Mouse (Mus musculus): ENCODE results near the gene Tgfb1.
A peak's percentile ranks its signal among the peaks of the same experiment; 100 is the strongest.
"Not testable (repeated sequence)": the region's sequence is repeated elsewhere in the genome, so short reads cannot be mapped to it uniquely, and the experiment has no call there.

Gene Tgfb1

DNA sequence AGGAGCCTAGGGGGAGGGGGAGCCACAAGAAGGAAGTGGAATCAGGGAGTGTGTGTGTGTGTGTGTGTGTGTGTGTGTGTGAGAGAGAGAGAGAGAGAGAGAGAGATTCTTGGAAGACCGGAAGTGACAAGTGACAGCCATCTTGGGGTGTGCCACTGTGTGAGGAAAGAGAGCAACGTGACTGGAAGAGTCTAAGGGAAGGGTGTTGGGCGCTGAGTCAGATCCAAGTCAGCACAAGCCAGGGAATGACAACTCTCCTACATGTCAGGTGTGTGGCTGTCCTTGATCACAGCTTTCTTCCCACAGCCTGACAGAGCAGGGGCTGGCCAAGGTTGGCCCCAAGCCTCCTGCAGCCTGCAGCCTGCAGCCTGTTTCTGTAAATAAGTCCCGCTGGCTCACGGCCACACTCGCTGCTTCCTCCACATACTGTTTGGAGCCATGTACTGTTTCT lies 19.0 kb downstream of the Tgfb1 start:
- DNase-seq (ENCODE audit: low read depth), result no peak

DNA sequence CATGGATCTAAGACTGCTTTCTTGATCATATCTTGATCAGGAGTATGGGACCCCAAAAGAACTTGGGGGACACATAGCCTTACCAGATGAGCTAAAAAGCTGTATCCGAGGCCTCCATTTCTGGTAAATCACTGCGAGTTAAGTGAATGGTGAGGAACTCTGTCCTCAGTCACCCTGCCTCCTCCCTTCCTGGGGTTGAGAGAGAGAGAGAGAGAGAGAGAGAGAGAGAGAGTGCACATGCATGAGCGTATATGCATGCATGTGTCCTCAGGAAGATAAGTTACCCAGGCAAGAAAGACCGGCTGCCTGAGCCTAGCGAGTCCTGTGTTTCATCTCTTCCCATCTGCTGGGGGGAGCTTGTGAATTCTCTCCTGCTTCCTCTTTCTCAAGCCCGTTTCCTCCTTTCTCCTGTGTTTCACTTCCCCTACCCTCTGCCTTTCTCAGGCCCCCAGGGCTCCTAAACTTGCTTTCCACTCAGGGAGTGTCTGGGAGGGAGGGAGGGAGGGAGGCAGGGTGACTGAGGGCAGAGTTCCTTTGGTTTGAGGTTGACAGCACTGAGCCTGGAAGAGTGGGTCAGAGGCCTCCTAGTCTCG lies 19.9 kb downstream of the Tgfb1 start:
- DNase-seq (ENCODE audit: low read depth), result no peak

DNA sequence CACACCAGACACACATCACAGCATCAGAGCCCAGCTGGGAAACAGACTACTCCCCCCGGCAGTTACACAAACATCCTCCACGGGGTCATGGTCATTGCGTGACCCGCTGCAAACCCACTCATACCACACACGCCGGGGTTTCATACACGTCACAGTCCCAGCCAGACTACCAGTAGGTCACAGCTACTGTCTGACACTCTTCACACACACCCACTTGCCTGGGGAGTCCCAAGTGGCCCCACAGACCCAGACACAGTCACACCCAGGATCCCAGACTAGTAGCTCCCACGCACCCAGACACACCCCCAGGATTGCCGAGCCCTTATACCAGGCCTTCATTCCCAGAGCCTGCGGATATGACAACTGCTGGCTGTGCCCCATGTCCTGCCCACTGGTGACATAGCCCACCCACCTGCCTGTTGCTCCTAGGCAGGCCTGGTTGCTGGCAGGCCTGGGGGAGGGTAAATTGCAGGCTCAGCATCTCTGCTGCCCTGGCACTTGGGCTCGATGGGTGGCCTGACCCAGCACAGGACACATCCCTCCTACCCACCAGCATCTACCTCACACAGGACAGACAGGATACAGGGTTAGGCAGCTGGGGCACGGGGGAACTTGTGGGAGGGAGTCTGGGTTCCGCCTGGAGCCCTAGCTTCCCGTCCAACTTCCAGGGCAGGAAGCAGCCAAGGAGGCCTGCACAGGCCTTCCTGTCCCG lies 20.9 kb downstream of the Tgfb1 start:
- peak; percentile 40 for DNase-seq (ENCODE audit: low read depth)

- DNase-seq (ENCODE audit: low read depth), result no peak
Measured at GRCm38 (mm10) chr7:25709961-25710360, 23.2 kb downstream of the Tgfb1 start.

DNA sequence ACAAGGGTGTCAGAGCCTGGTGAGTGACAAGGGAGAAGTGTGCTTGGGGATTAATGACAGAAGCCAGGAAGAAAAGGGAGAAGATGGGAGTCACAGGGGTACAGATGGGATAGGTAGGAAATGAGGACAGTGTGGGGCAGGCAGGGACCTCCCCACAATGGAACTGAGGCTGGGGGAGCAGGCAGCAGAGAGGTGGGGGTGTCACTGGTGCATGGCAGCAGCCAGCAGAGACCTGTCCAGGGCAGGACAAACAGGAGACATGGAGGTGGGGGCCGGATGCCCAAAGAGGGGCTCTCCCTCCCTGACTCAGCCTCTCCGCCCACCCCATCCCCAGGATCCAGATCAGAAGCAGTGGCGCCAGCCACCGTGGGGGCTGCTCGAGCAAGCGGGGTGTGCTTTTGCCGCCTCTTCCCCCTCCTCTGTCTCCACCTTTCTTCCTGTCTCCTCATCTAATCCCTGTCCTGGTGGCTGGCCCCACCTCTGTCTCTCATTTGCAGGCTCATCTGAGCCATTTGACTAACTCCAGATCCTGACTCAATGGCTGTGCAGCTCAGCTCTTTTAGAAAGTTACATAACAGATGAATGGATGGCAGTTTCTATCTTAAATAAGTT lies 23.8 kb downstream of the Tgfb1 start:
- DNase-seq (ENCODE audit: low read depth), result no peak

- no peak for DNase-seq (ENCODE audit: low read depth)
Measured at GRCm38 (mm10) chr7:25711165-25711564, 24.4 kb downstream of the Tgfb1 start.

DNA sequence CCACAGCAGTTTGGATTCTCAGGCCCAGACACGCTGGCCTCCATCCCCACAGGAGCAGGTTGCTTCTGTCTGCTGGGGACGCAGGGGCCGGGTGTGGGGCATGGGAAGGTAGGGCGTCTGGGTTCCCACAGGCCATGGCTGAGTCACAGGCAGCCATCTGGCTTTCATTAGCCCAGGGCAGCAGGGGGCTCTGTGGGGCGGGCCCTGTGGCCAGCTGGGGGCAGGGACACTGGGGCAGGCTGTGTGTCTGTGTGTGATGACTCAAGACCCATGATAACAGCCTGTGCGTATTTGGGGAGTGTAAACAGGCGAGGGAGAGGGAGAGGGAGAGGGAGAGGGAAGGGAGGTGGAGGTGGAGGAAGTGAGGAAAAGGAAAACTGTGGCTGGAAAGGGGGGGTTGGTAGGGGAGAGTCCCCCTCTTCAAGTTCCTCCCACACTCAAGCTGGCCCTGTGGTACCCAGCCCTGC lies 25.0 kb downstream of the Tgfb1 start:
- DNase-seq (ENCODE audit: low read depth), result peak; percentile 94

- no peak for DNase-seq (ENCODE audit: low read depth)
Measured at GRCm38 (mm10) chr7:25712801-25713200, 26.0 kb downstream of the Tgfb1 start.

- DNase-seq (ENCODE audit: low read depth), result no peak
Measured at GRCm38 (mm10) chr7:25714581-25714980, 27.8 kb downstream of the Tgfb1 start.

DNA sequence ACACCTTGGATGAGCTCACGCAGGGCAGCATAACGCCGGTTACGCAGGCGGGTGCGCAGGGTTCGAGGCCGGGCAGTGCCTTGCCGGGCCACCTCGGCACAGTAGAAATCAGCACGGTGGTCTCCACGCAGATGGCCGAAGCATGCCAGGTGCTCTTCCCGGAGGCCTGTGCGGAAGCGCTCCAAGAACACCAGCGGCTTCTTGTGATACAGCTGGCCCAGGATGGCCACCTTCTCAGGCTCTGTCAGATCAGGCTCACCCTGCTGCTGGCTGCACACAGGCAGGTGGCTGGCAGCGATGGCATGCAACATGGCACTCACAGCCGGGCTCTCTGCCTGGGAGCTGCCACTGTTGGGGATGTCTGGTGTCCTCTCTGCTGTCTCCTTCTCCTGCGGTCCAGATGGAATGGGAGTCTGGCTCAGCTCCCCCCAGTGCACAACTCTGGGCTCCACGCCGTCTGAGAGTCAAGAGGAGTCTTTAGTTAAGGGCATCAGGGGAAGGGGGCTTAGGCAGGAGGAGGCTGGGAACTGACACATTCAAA lies 29.0 kb downstream of the Tgfb1 start:
- DNase-seq (ENCODE audit: low read depth), result no peak

GRCm38 (mm10) chr7:25717478-25717877 lies 30.7 kb downstream of the Tgfb1 start:
- DNase-seq (ENCODE audit: low read depth), result no peak

DNA sequence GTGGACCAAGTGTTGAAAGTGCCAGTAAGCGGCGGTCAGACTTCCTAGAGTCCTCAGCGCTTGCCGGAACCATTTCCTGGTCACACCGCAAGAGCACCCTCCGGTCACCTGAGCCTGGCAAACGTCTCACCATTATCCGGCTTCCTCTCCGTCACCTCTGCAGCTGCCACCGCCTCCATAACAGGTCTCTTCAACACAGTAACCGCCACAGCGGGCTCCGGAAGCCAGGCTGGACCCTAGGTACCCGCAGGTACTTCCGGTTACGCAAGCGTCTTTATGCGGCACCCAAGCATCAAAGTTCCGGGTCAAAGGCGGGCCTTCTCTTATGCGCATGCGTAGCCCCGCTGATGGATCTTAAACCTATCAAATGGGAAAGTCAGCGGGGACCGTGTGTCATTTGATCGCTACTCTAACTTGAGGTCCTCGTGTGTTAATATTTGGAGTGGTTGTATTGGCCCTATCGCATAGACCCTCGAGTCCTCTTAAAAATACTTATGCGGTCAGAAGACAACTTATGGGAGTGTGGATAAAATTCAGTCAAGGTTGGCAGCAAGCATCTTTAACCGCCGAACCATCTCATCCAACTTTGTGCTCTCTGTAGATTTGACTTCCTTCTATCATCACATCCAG lies 32.1 kb downstream of the Tgfb1 start, which contains the start of gene Ccdc97:
Gene Ccdc97, minus strand, starts transcription at position 301 of the 630 bp plus-strand sequence.
- DNase-seq (ENCODE audit: low read depth), result peak; percentile 98

- peak; percentile 81 for DNase-seq (ENCODE audit: low read depth)
Measured at GRCm38 (mm10) chr7:25719761-25720610, 33.2 kb downstream of the Tgfb1 start.

- no peak for DNase-seq (ENCODE audit: low read depth)
Measured at GRCm38 (mm10) chr7:25720760-25721159, 34.0 kb downstream of the Tgfb1 start.

GRCm38 (mm10) chr7:25721776-25722175 lies 35.0 kb downstream of the Tgfb1 start:
- DNase-seq (ENCODE audit: low read depth), result not testable (repeated sequence)

DNA sequence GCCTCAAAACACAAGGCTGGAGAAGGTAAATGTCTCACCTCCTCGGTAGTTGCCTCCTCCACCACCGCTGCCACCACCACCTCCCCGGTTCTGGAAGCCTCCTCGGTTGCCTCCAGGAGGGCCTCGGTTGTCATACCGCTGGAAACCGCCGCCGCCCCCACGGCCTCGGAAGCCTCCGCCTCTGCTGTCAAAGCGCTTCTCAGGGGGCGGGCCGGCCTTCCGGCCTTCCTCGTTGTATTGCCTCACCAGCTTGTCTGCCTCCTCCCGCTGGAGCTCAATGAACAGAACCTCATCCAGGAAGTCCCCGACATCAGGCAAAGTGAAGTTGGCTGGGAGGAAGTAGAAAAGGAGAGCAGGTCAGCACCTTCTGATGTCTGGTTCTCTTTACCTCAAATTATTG lies 39.1 kb downstream of the Tgfb1 start:
- DNase-seq (ENCODE audit: low read depth), result no peak

- DNase-seq (ENCODE audit: low read depth), result no peak
Measured at GRCm38 (mm10) chr7:25727800-25728199, 41.0 kb downstream of the Tgfb1 start.

DNA sequence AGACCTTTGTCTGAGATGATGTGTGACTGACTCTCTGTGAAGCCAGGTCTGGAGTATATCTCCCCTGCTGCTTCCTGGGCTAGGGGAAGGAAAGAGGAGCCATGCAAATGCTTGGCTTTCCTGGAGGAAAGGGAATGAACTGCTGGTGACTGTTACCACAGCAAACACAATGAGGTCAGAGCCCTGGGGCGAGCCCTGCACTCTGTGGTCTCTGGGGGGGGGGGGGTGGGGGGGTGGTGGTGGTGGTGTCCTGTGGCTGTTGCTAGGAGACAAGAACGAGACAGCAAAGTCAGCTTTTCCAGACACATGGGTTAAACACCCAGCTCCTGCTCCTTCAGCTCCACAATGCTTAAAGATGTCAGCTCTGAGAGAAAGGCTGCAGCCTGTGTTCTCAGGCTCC lies 42.6 kb downstream of the Tgfb1 start:
- DNase-seq (ENCODE audit: low read depth), result peak; percentile 62

DNA sequence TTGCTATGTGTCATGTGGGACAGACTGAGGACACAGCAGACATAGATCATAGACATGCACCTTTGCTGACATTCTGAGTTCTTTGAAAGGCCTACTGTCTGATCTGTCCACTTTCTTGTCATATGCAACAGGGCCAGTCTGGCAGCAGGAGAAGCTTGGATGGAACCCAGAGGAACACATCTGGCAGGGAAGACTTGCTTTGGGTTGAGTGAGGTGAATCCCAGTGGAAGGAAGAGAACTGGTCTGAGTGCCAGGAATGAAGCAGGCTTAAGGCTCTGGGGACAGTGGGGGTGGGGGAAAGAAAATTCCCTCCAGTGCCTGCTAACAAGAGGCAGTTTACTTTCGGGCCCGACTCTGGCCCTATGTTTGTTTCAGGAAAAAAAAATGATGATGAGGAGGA lies 43.1 kb downstream of the Tgfb1 start:
- DNase-seq (ENCODE audit: low read depth), result no peak

GRCm38 (mm10) chr7:25731294-25732055 lies 44.7 kb downstream of the Tgfb1 start:
- DNase-seq (ENCODE audit: low read depth), result peak; percentile 88

DNA sequence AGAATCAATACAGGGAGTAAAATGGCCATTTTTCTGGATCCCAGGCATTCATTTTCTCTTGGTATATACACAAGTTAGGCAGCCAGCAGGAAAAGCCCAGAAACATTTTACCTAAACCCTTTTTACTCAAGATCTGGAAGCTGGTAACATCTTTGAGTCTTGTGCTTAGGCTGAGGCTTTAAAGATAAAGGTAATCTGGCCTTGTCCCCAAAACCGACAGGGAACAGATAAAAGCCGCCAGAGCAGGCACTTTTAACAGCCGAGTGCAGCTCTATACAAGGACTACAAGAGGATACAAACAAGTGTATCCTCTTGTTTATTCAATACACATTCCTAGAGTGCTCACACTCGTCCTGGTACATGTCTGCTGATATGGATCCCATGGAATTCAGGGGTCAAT lies 48.2 kb downstream of the Tgfb1 start:
- DNase-seq (ENCODE audit: low read depth), result no peak

Data from 416B (cell line).